Mouse (Mus musculus) myocyte (in vitro differentiated cells): ENCODE measurements around the gene Ier5l. TPM values are rescaled to one million over a fixed set of nuclear protein-coding genes. Genes with fewer than 3 reads are reported as not detected.
A peak's percentile ranks its signal among the peaks of the same experiment; 100 is the strongest.

Source experiments
- H3K27me3 ChIP-seq: one replicate; pipeline ENCODE4 v1.6.1; 2011; ENCODE audit not compliant: control insufficient read depth, insufficient read depth, insufficient read length
- H3K36me3 ChIP-seq: one replicate; pipeline ENCODE4 v1.6.1; 2011; ENCODE audit not compliant: control insufficient read depth, insufficient read depth
- H3K4me2 ChIP-seq: one replicate; pipeline ENCODE4 v1.6.1; 2011; ENCODE audit warnings: low read depth, control low read depth
- H3K4me3 ChIP-seq: one replicate; pipeline ENCODE4 v1.5.1; 2011; ENCODE audit warnings: mild to moderate bottlenecking, control low read depth, moderate library complexity
- H3K79me2 ChIP-seq: one replicate; pipeline ENCODE4 v1.6.1; 2011; ENCODE audit not compliant: control insufficient read depth, insufficient read depth
- H3ac ChIP-seq: one replicate; pipeline ENCODE4 v1.6.1; 2011; ENCODE audit not compliant: control insufficient read depth, insufficient read length
- CEBPB ChIP-seq: IDR thresholded peaks from 2 replicates; pipeline ENCODE4 v1.6.1; 2011; ENCODE audit warnings: mild to moderate bottlenecking, moderate library complexity; ENCODE audit not compliant: poor library complexity, insufficient read depth, severe bottlenecking
- E2F4 ChIP-seq: IDR thresholded peaks from one replicate; pipeline ENCODE4 v1.6.1; 2011; ENCODE audit warnings: mild to moderate bottlenecking, control low read depth, moderate library complexity; ENCODE audit not compliant: insufficient read depth
- MAX ChIP-seq: IDR thresholded peaks from one replicate; pipeline ENCODE4 v1.6.1; 2011; ENCODE audit warnings: low read depth, mild to moderate bottlenecking, control low read depth
- MYOD1 ChIP-seq, 3 experiments: IDR thresholded peaks; one replicate each; pipeline ENCODE4 v1.6.1; 2011; ENCODE audit warnings: control low read depth in 2 of 3, low read depth in 2 of 3, mild to moderate bottlenecking in 2 of 3, moderate library complexity in 1 of 3; ENCODE audit not compliant: insufficient read length in 2 of 3, control insufficient read depth in 1 of 3
- MYOG ChIP-seq, 3 experiments: IDR thresholded peaks; one replicate each; pipeline ENCODE4 v1.6.1; 2011; ENCODE audit warnings: control low read depth in 2 of 3, low read depth in 2 of 3, mild to moderate bottlenecking in 2 of 3; ENCODE audit not compliant: insufficient read length in 2 of 3, control insufficient read depth in 1 of 3, insufficient read depth in 1 of 3
- POLR2A ChIP-seq: IDR thresholded peaks from one replicate; pipeline ENCODE4 v1.6.1; 2011; ENCODE audit warnings: low read depth, mild to moderate bottlenecking, control low read depth, moderate library complexity; ENCODE audit not compliant: insufficient read length
- POLR2AphosphoS2 ChIP-seq: IDR thresholded peaks from one replicate; pipeline ENCODE4 v1.6.1; 2011; ENCODE audit warnings: low read depth, control low read depth; ENCODE audit not compliant: insufficient read length
- REST ChIP-seq: IDR thresholded peaks from one replicate; pipeline ENCODE4 v1.6.1; 2011; ENCODE audit warnings: mild to moderate bottlenecking, control low read depth, moderate library complexity; ENCODE audit not compliant: insufficient read depth, insufficient read length
- SRF ChIP-seq: IDR thresholded peaks from one replicate; pipeline ENCODE4 v1.6.1; 2011; ENCODE audit warnings: low read depth; ENCODE audit not compliant: control insufficient read depth, insufficient read length
- TCF12 ChIP-seq: IDR thresholded peaks from one replicate; pipeline ENCODE4 v1.6.1; 2011; ENCODE audit warnings: mild to moderate bottlenecking, control low read depth; ENCODE audit not compliant: poor library complexity, insufficient read depth, severe bottlenecking
- TCF3 ChIP-seq: IDR thresholded peaks from one replicate; pipeline ENCODE4 v1.6.1; 2011; ENCODE audit warnings: low read depth, control low read depth; ENCODE audit not compliant: insufficient read length
- USF1 ChIP-seq: IDR thresholded peaks from one replicate; pipeline ENCODE4 v1.6.1; 2011; ENCODE audit warnings: low read depth, mild to moderate bottlenecking, control low read depth, moderate library complexity
- polyA plus RNA-seq: library from polyadenylated mRNA; unstranded; fragments of >200 nt; fragmentation: generic; extraction: Trizol; gene quantifications from one replicate; pipeline ENCODE4 v1.2.1, GENCODE M21; 2012; ENCODE audit warnings: missing spikeins

Gene Ier5l
- polyA plus RNA-seq, 1 experiment = 20.5 TPM

GRCm38 (mm10) chr2:30437791-30438190 lies 36.2 kb downstream of the Ier5l start:
- no peaks in the 10 kb centered on the region for H3K79me2 ChIP-seq
- no peak for TF ChIP-seq TCF3
- TF ChIP-seq MYOG (IDR thresholded peaks at IDR 0.05; ENCODE audit: control insufficient read depth in 1 of 3, insufficient read depth in 1 of 3, insufficient read length in 2 of 3, low read depth in 2 of 3) = no peak
- no peak for TF ChIP-seq SRF
- TF ChIP-seq POLR2A = no peak
- TF ChIP-seq REST = no peak
- no peak for TF ChIP-seq MAX
- TF ChIP-seq E2F4 = no peak
- no peak for TF ChIP-seq MYOD1 (IDR thresholded peaks at IDR 0.05; ENCODE audit: control insufficient read depth in 1 of 3, insufficient read length in 2 of 3, low read depth in 2 of 3)
- no peak for TF ChIP-seq USF1
- TF ChIP-seq TCF12 = no peak
- TF ChIP-seq CEBPB = no peak
- no peak for TF ChIP-seq POLR2AphosphoS2
- H3ac ChIP-seq = no peak overlapping the region
- H3K27me3 ChIP-seq = no peaks in the 10 kb centered on the region
- no peak overlapping the region for H3K4me3 ChIP-seq
- peaks cover 21% of the 10 kb centered on the region for H3K36me3 ChIP-seq
- no peak overlapping the region for H3K4me2 ChIP-seq

GRCm38 (mm10) chr2:30436809-30437208 lies 37.2 kb downstream of the Ier5l start:
- TF ChIP-seq MAX (no peak), POLR2AphosphoS2 (no peak), CEBPB (no peak), POLR2A (no peak), TCF3 (no peak), MYOD1 (IDR thresholded peaks at IDR 0.05; ENCODE audit: control insufficient read depth in 1 of 3, insufficient read length in 2 of 3, low read depth in 2 of 3) (no peak), USF1 (no peak), E2F4 (no peak), SRF (no peak), MYOG (IDR thresholded peaks at IDR 0.05; ENCODE audit: control insufficient read depth in 1 of 3, insufficient read depth in 1 of 3, insufficient read length in 2 of 3, low read depth in 2 of 3) (no peak), TCF12 (no peak), REST (no peak)
- Histone ChIP-seq H3K4me3 (no peak overlapping the region), H3K27me3 (no peaks in the 10 kb centered on the region), H3K36me3 (peaks cover 21% of the 10 kb centered on the region), H3K79me2 (no peaks in the 10 kb centered on the region), H3ac (no peak overlapping the region), H3K4me2 (no peak overlapping the region)

- no peak overlapping the region for H3K4me3 ChIP-seq
- H3K27me3 ChIP-seq = no peaks in the 10 kb centered on the region
- H3K36me3 ChIP-seq = peaks cover 28% of the 10 kb centered on the region
- H3ac ChIP-seq = no peak overlapping the region
- H3K4me2 ChIP-seq = no peak overlapping the region
- TF ChIP-seq POLR2AphosphoS2 (no peak), MYOD1 (IDR thresholded peaks at IDR 0.05; ENCODE audit: control insufficient read depth in 1 of 3, insufficient read length in 2 of 3, low read depth in 2 of 3) (no peak), TCF3 (no peak), E2F4 (no peak), MAX (no peak), TCF12 (no peak)
- no peaks in the 10 kb centered on the region for H3K79me2 ChIP-seq
Measured at GRCm38 (mm10) chr2:30436156-30436545, 37.9 kb downstream of the Ier5l start.

GRCm38 (mm10) chr2:30435326-30436155 lies 38.5 kb downstream of the Ier5l start:
- no peaks in the 10 kb centered on the region for H3K79me2 ChIP-seq
- H3K27me3 ChIP-seq = no peaks in the 10 kb centered on the region
- H3ac ChIP-seq = no peak overlapping the region
- peaks cover 32% of the 10 kb centered on the region for H3K36me3 ChIP-seq
- no peak overlapping the region for H3K4me3 ChIP-seq
- H3K4me2 ChIP-seq = no peak overlapping the region
- TF ChIP-seq E2F4 = no peak
- TF ChIP-seq CEBPB = no peak
- no peak for TF ChIP-seq TCF12
- no peak for TF ChIP-seq REST
- no peak for TF ChIP-seq POLR2A
- TF ChIP-seq MYOG (IDR thresholded peaks at IDR 0.05; ENCODE audit: control insufficient read depth in 1 of 3, insufficient read depth in 1 of 3, insufficient read length in 2 of 3, low read depth in 2 of 3) = no peak
- TF ChIP-seq USF1 = no peak
- TF ChIP-seq MYOD1 (IDR thresholded peaks at IDR 0.05; ENCODE audit: control insufficient read depth in 1 of 3, insufficient read length in 2 of 3, low read depth in 2 of 3) = no peak
- no peak for TF ChIP-seq POLR2AphosphoS2
- no peak for TF ChIP-seq SRF
- no peak for TF ChIP-seq MAX
- no peak for TF ChIP-seq TCF3

- Histone ChIP-seq H3K27me3 (no peaks in the 10 kb centered on the region), H3K36me3 (peaks cover 30% of the 10 kb centered on the region), H3K79me2 (peaks cover 11% of the 10 kb centered on the region), H3K4me3 (no peak overlapping the region), H3K4me2 (no peak overlapping the region), H3ac (no peak overlapping the region)
- peak; percentile 20 for TF ChIP-seq TCF12
- peak in 2 of 3 experiments; percentile 32 to 55 for TF ChIP-seq MYOD1 (IDR thresholded peaks at IDR 0.05; ENCODE audit: control insufficient read depth in 1 of 3, insufficient read length in 2 of 3, low read depth in 2 of 3)
- TF ChIP-seq MYOG (IDR thresholded peaks at IDR 0.05; ENCODE audit: control insufficient read depth in 1 of 3, insufficient read depth in 1 of 3, insufficient read length in 2 of 3, low read depth in 2 of 3) = peak in 2 of 3 experiments; percentile 57 to 73
- TF ChIP-seq POLR2A = no peak
- peak; percentile 67; the same call in 1 of the 2 replicates for TF ChIP-seq CEBPB
- TF ChIP-seq E2F4 = no peak
Measured at GRCm38 (mm10) chr2:30429156-30429555, 44.9 kb downstream of the Ier5l start.

Other genes with a start within 250 kb of the Ier5l start
- gene Lrrc8a, start 236.5 kb downstream of the Ier5l start, polyA plus RNA-seq = 22.6 TPM
- 0.55 TPM for gene Gm28035, start 233.7 kb downstream of the Ier5l start, polyA plus RNA-seq
- 14.7 TPM for gene Phyhd1, start 208.0 kb downstream of the Ier5l start, polyA plus RNA-seq
- gene Gm28038, start 193.2 kb downstream of the Ier5l start, polyA plus RNA-seq = not detected
- gene Dolk, start 187.9 kb downstream of the Ier5l start, polyA plus RNA-seq = 28.3 TPM
- 54.0 TPM for gene Nup188, start 187.8 kb downstream of the Ier5l start, polyA plus RNA-seq
- gene Sh3glb2, start 114.9 kb downstream of the Ier5l start, polyA plus RNA-seq = 73.7 TPM
- 13.6 TPM for gene Miga2, start 110.0 kb downstream of the Ier5l start, polyA plus RNA-seq
- 15.7 TPM for gene Dolpp1, start 82.0 kb downstream of the Ier5l start, polyA plus RNA-seq
- gene Crat, start 58.4 kb downstream of the Ier5l start, polyA plus RNA-seq = 42.2 TPM
- gene Ptpa, start 58.2 kb downstream of the Ier5l start, polyA plus RNA-seq = 151 TPM
- gene Cstad, start 120.8 kb upstream of the Ier5l start, polyA plus RNA-seq = 0.77 TPM